Mouse (Mus musculus) lung, postnatal 0 days (tissue): ENCODE data around the gene Mmab. TPM values are rescaled to one million over a fixed set of nuclear protein-coding genes. Genes with fewer than 3 reads are reported as not detected.

Source experiments
- ATAC-seq: fragments of 200-750 bp; cut with Nextera tagmentation; 2 replicates; pipeline ENCODE4 v1.8.0; 2017; ENCODE audit warnings: moderate library complexity
- DNase-seq: peaks from one replicate; pipeline ENCODE4 v3.0.0-alpha.2; 2016; ENCODE audit warnings: low spot score
- H3K27ac ChIP-seq: fragments of 300-500 bp; sonication (generic); 2 replicates; pipeline ENCODE4 v1.5.1; 2014; ENCODE audit warnings: antibody characterized with exemption, mild to moderate bottlenecking, low read length, mixed read lengths
- H3K27me3 ChIP-seq: fragments of 300-500 bp; sonication (generic); replicated peaks from 2 replicates; pipeline ENCODE4 v1.6.1; 2014; ENCODE audit warnings: low read length, mixed read lengths; ENCODE audit not compliant: insufficient read depth
- H3K36me3 ChIP-seq: fragments of 300-500 bp; sonication (generic); 2 replicates; pipeline ENCODE4 v1.6.1; 2014; ENCODE audit warnings: low read length, mixed read lengths; ENCODE audit not compliant: insufficient read depth
- H3K4me1 ChIP-seq: fragments of 300-500 bp; sonication (generic); 2 replicates; pipeline ENCODE4 v1.6.1; 2014; ENCODE audit warnings: antibody characterized with exemption, low read depth, low read length, mixed read lengths; ENCODE audit not compliant: insufficient read depth
- H3K4me2 ChIP-seq: fragments of 300-500 bp; sonication (generic); replicated peaks from 2 replicates; pipeline ENCODE4 v1.6.1; 2014; ENCODE audit warnings: low read depth, mild to moderate bottlenecking, low read length, moderate library complexity, mixed read lengths
- H3K4me3 ChIP-seq: fragments of 300-500 bp; sonication (generic); 2 replicates; pipeline ENCODE4 v1.5.1; 2014; ENCODE audit warnings: low read depth, low read length
- H3K9ac ChIP-seq: fragments of 300-500 bp; sonication (generic); replicated peaks from 2 replicates; pipeline ENCODE4 v1.6.1; 2014; ENCODE audit warnings: low read depth, mild to moderate bottlenecking
- H3K9me3 ChIP-seq: fragments of 300-500 bp; sonication (generic); 2 replicates; pipeline ENCODE4 v1.6.1; 2016; ENCODE audit warnings: low read length, mixed read lengths
- CTCF ChIP-seq: IDR thresholded peaks from 2 replicates; pipeline ENCODE4 v1.5.1; 2016; ENCODE audit warnings: antibody characterized with exemption, mild to moderate bottlenecking
- EP300 ChIP-seq: IDR thresholded peaks from 2 replicates; pipeline ENCODE4 v1.6.1; 2016; ENCODE audit warnings: antibody characterized with exemption, mild to moderate bottlenecking, control low read depth
- WGBS: fragments of 180-500 bp; shearing (Covaris S2); extraction: QIAGEN DNeasy Blood & Tissue Kit; methylation state at CpG from one replicate; pipeline ENCODE4 v1.1.7; 2014; 5-methylcytosine and 5-hydroxymethylcytosine counted together
- polyA plus RNA-seq: library from polyadenylated mRNA; unstranded; fragments of >200 nt; fragmentation: Nextera tagmentation; extraction: Ambion mirVana; gene quantifications from 2 replicates; pipeline ENCODE4 v1.2.1, GENCODE M21; 2015

Gene Mmab
- polyA plus RNA-seq, 1 experiment from 2014 or later: 11.1 TPM

DNA sequence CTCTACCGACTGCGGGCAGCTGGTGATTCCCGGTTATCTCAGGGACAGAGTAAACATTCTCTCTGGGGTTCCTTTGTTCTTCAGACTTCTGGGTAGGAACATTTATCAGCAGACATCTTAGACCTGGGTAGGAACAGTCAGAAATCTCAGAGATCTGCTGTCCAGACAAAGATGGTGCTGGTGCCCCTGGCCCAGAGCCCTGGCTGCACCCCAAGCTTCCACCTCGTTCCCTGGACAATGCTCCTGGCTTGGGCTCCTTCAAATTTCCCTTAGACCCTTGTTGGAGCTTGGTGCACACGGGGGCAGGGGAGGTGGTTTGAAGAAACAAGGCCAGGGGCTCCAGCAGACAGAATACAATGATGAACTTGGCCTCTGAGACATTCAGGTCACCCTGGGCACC is 21.3 kb downstream of the Mmab start:
- ATAC-seq: no peak
- WGBS: 5% methylated on average over 5 of the region's 5 CpGs
- Histone ChIP-seq H3K36me3 (peaks cover 21% of the 10 kb centered on the region; the same call in 1 of the 2 replicates), H3K9me3 (no peaks in the 10 kb centered on the region), H3K4me1 (0 out of 2 replicates have a peak, but pooled peaks cover 8% of the 10 kb centered on the region), H3K4me2 (no peak overlapping the region), H3K9ac (no peak overlapping the region), H3K27me3 (no peaks in the 10 kb centered on the region), H3K27ac (no peak overlapping the region), H3K4me3 (no peak overlapping the region)
- no peak for DNase-seq
- no peak for TF ChIP-seq EP300
- no peak for TF ChIP-seq CTCF

- Histone ChIP-seq H3K27ac (no peak overlapping the region), H3K4me1 (0 out of 2 replicates have a peak, but pooled peaks cover 8% of the 10 kb centered on the region), H3K36me3 (peaks cover 24% of the 10 kb centered on the region; the same call in 1 of the 2 replicates), H3K9ac (no peak overlapping the region), H3K27me3 (no peaks in the 10 kb centered on the region), H3K4me3 (no peak overlapping the region), H3K9me3 (no peaks in the 10 kb centered on the region), H3K4me2 (0 out of 2 replicates have a peak overlapping the region, but pooled peaks have one; percentile 8)
- ATAC-seq (peak; percentile 85), DNase-seq (peak; percentile 61)
- TF ChIP-seq EP300: peak; percentile 30; the same call in 1 of the 2 replicates
- no peak for TF ChIP-seq CTCF
- 31% methylated on average over 11 of the region's 11 CpGs for WGBS
Measured at GRCm38 (mm10) chr5:114421561-114422298, 22.1 kb downstream of the Mmab start.

DNA sequence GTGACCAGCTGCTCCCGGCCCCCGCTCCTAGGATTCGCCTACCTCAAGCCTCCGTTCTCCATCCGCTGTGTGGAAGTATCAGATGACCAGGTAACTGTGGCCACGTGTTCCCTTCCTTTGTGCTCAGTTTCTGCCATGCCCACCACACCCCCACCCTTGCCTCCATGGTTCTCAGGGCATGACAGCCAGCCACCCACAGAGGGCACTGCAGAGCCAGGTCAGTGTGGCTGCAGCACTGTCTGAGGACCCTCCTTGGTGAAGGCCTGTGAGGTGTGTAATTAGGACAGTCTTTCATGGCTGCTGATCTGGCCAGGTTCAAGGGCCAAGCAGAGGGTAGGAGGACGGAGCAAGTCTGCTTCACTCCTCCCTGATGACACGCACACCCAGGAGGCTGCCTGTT is 25.3 kb downstream of the Mmab start:
- no peak overlapping the region for H3K4me2 ChIP-seq
- ATAC-seq (no peak), DNase-seq (no peak)
- H3K36me3 ChIP-seq: peaks cover 42% of the 10 kb centered on the region
- no peaks in the 10 kb centered on the region for H3K27me3 ChIP-seq
- H3K4me1 ChIP-seq: 0 out of 2 replicates have a peak, but pooled peaks cover 8% of the 10 kb centered on the region
- H3K9me3 ChIP-seq: no peaks in the 10 kb centered on the region
- WGBS: 64% methylated on average over 8 of the region's 8 CpGs
- no peak overlapping the region for H3K9ac ChIP-seq
- H3K4me3 ChIP-seq: no peak overlapping the region
- H3K27ac ChIP-seq: no peak overlapping the region
- TF ChIP-seq EP300 (no peak), CTCF (peak; percentile 65)

DNA sequence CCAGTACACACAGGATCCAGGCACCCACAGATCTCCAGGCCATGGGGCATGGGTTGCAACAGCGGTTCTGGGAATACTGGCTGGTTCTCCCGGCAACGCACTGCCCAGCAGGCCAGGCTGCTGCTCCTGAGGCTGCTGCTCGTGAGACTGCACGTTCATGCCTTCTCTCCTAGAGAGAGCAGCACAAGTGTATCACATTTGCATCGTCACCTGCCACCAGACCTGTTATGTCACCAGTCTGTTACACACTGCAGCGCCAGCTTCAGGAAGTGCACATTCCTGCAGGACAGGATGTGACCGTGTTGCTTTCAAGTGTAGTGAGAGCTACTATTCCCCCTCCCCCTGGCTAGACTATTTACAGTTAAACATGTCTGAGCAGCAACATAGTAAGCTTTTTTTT is 27.0 kb downstream of the Mmab start:
- Histone ChIP-seq H3K4me3 (no peak overlapping the region), H3K9me3 (no peaks in the 10 kb centered on the region), H3K4me1 (0 out of 2 replicates have a peak, but pooled peaks cover 3% of the 10 kb centered on the region), H3K27me3 (no peaks in the 10 kb centered on the region), H3K36me3 (peaks cover 45% of the 10 kb centered on the region), H3K4me2 (no peak overlapping the region), H3K27ac (no peak overlapping the region), H3K9ac (no peak overlapping the region)
- WGBS: 58% methylated on average over 8 of the region's 8 CpGs
- TF ChIP-seq EP300 (no peak), CTCF (peak; percentile 11; the same call in 1 of the 2 replicates)
- DNase-seq (peak; percentile 13), ATAC-seq (no peak)

- H3K36me3 ChIP-seq: peaks cover 55% of the 10 kb centered on the region
- WGBS: 82% methylated on average over 5 of the region's 5 CpGs
- H3K4me2 ChIP-seq: no peak overlapping the region
- TF ChIP-seq EP300: no peak
- no peak for TF ChIP-seq CTCF
- no peaks in the 10 kb centered on the region for H3K4me1 ChIP-seq
- ATAC-seq (no peak), DNase-seq (no peak)
- H3K27me3 ChIP-seq: no peaks in the 10 kb centered on the region
- no peak overlapping the region for H3K27ac ChIP-seq
- H3K9ac ChIP-seq: no peak overlapping the region
- H3K4me3 ChIP-seq: no peak overlapping the region
- H3K9me3 ChIP-seq: no peaks in the 10 kb centered on the region
Measured at GRCm38 (mm10) chr5:114415606-114416005, 28.3 kb downstream of the Mmab start.

GRCm38 (mm10) chr5:114413067-114413735 is 30.7 kb downstream of the Mmab start:
- 31% methylated on average over 16 of the region's 16 CpGs for WGBS
- Histone ChIP-seq H3K9ac (no peak overlapping the region), H3K4me1 (no peaks in the 10 kb centered on the region), H3K9me3 (no peaks in the 10 kb centered on the region), H3K36me3 (peaks cover 59% of the 10 kb centered on the region), H3K4me3 (no peak overlapping the region), H3K27ac (peak overlapping the region; percentile 70; the same call in 1 of the 2 replicates), H3K4me2 (no peak overlapping the region), H3K27me3 (no peaks in the 10 kb centered on the region)
- DNase-seq: peak; percentile 95
- TF ChIP-seq EP300: peak; percentile 66
- no peak for TF ChIP-seq CTCF
- ATAC-seq: peak; percentile 90
